Mouse (Mus musculus): Measurements from ENCODE around the gene Ctdspl. TPM values are rescaled to one million over a fixed set of nuclear protein-coding genes. Genes with fewer than 3 reads are reported as not detected.
A peak's percentile ranks its signal among the peaks of the same experiment; 100 is the strongest.

The Ctdspl gene
- polyA plus RNA-seq, 1 experiment from 2014 or later: 17.8 TPM

- Histone ChIP-seq H3K27me3 (replicated peaks; ENCODE audit: control insufficient read depth, insufficient read depth, low read length) (no peaks in the 10 kb centered on the region), H3K4me1 (ENCODE audit: control insufficient read depth, insufficient read depth, low read length) (peaks cover 11% of the 10 kb centered on the region), H3K9ac (ENCODE audit: low read depth, low read length) (no peak overlapping the region), H3K4me2 (ENCODE audit: low read depth, low read length) (no peak overlapping the region), H3K9me3 (ENCODE audit: control insufficient read depth, low read length) (no peaks in the 10 kb centered on the region), H3K4me3 (ENCODE audit: low read depth, low read length) (no peak overlapping the region), H3K36me3 (ENCODE audit: control insufficient read depth, insufficient read depth, low read length) (peaks cover 35% of the 10 kb centered on the region), H3K27ac (replicated peaks; ENCODE audit: low read depth, low read length) (peak overlapping the region; percentile 33; the same call in 1 of the 2 replicates)
- peak; percentile 72; the same call in 1 of the 2 replicates for ATAC-seq (ENCODE audit: low read depth)
- no peak for DNase-seq (ENCODE audit: low spot score)
- 11% methylated on average over 8 of the region's 8 CpGs for WGBS
These were observed 155.8 kb downstream of the Ctdspl start for GRCm38 (mm10) chr9:119082039-119082438.

DNA sequence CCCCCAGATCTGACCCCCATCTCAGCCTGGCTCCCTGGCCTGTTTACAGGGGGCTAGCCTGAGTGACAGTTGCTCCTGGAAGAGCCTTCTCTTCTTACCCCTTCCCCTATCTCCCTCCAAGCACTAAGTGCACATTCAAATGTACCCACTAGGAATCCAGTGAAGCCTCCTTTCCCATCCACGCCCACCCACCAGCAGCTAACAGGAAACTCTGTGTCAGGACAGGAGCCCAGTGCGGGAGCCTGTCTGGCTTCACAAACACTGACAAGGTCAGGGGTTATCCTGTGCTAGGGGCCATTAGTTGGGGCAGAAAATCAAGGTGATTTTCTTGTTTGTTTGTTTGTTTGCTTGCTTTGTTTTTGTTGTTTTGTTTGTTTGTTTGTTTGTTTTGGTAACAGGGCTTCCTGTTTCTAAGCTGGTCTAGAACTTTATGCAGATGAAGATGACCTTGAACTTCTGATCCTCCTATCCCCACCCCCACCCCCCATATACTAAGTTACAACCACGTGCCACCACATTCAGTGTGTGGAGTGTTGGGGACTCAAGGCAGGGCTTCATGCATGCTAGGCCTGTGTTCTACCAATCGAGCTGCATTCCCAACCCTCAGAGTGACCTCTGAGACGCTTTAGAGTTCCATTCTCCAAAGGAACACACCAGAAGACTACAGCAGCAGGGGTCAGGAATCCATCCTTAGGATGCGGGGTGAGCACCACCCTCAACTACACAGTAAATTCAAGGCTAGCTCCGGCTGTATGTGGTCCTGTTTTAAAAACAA lies 156.6 kb downstream of the Ctdspl start:
- no peak for DNase-seq (ENCODE audit: low spot score)

DNA sequence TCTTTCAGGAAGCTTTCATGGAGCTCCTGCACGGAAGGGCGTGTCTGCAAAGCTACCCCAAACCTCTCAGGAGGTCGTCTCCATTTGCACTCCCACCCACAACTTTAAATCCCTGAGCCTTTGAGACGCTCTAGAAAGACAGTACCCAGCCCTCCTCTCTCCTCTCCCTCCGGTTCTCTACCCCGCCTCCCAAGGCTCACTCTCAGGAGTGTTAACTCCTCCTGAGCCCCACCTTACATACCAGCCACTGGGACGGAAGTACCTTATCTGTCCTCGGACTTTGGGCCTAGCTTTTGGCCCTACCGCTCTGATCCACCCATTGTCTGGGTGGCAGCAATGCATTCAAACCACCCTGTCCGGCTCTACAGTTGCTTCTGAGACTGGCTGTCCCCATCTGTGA lies 157.7 kb downstream of the Ctdspl start:
- H3K9me3 ChIP-seq (ENCODE audit: control insufficient read depth, low read length): no peaks in the 10 kb centered on the region

More for the DNA sequence above, 156.6 kb downstream of the Ctdspl start:
- peaks cover 30% of the 10 kb centered on the region for H3K36me3 ChIP-seq (ENCODE audit: control insufficient read depth, insufficient read depth, low read length)
- ATAC-seq (ENCODE audit: low read depth): no peak
- H3K9me3 ChIP-seq (ENCODE audit: control insufficient read depth, low read length): no peaks in the 10 kb centered on the region
- no peak overlapping the region for H3K4me2 ChIP-seq (ENCODE audit: low read depth, low read length)
- 52% methylated on average over 7 of the region's 7 CpGs for WGBS
- no peak overlapping the region for H3K9ac ChIP-seq (ENCODE audit: low read depth, low read length)
- H3K27me3 ChIP-seq (replicated peaks; ENCODE audit: control insufficient read depth, insufficient read depth, low read length): no peaks in the 10 kb centered on the region
- peaks cover 14% of the 10 kb centered on the region for H3K4me1 ChIP-seq (ENCODE audit: control insufficient read depth, insufficient read depth, low read length)
- peak overlapping the region; percentile 33; the same call in 1 of the 2 replicates for H3K27ac ChIP-seq (replicated peaks; ENCODE audit: low read depth, low read length)
- H3K4me3 ChIP-seq (ENCODE audit: low read depth, low read length): no peak overlapping the region

GRCm38 (mm10) chr9:119086451-119086850 lies 160.2 kb downstream of the Ctdspl start:
- 18% methylated on average over 1 of the region's 1 CpGs for WGBS
- Histone ChIP-seq H3K27me3 (replicated peaks; ENCODE audit: control insufficient read depth, insufficient read depth, low read length) (no peaks in the 10 kb centered on the region), H3K9ac (ENCODE audit: low read depth, low read length) (no peak overlapping the region), H3K9me3 (ENCODE audit: control insufficient read depth, low read length) (no peaks in the 10 kb centered on the region), H3K4me1 (ENCODE audit: control insufficient read depth, insufficient read depth, low read length) (peaks cover 21% of the 10 kb centered on the region), H3K36me3 (ENCODE audit: control insufficient read depth, insufficient read depth, low read length) (peaks cover 9% of the 10 kb centered on the region; the same call in 1 of the 2 replicates), H3K4me3 (ENCODE audit: low read depth, low read length) (no peak overlapping the region), H3K4me2 (ENCODE audit: low read depth, low read length) (no peak overlapping the region), H3K27ac (replicated peaks; ENCODE audit: low read depth, low read length) (no peak overlapping the region)
- ATAC-seq (ENCODE audit: low read depth) (no peak), DNase-seq (ENCODE audit: low spot score) (no peak)

More for the DNA sequence above, 157.7 kb downstream of the Ctdspl start:
- H3K4me3 ChIP-seq (ENCODE audit: low read depth, low read length): no peak overlapping the region
- peaks cover 19% of the 10 kb centered on the region; the same call in 1 of the 2 replicates for H3K36me3 ChIP-seq (ENCODE audit: control insufficient read depth, insufficient read depth, low read length)
- DNase-seq (ENCODE audit: low spot score): no peak
- H3K9ac ChIP-seq (ENCODE audit: low read depth, low read length): no peak overlapping the region
- H3K4me2 ChIP-seq (ENCODE audit: low read depth, low read length): no peak overlapping the region
- no peak overlapping the region for H3K27ac ChIP-seq (replicated peaks; ENCODE audit: low read depth, low read length)
- no peaks in the 10 kb centered on the region for H3K27me3 ChIP-seq (replicated peaks; ENCODE audit: control insufficient read depth, insufficient read depth, low read length)
- 86% methylated on average over 10 of the region's 10 CpGs for WGBS
- H3K4me1 ChIP-seq (ENCODE audit: control insufficient read depth, insufficient read depth, low read length): peaks cover 17% of the 10 kb centered on the region
- ATAC-seq (ENCODE audit: low read depth): no peak

- no peak overlapping the region for H3K27ac ChIP-seq (replicated peaks; ENCODE audit: low read depth, low read length)
- DNase-seq (ENCODE audit: low spot score) (no peak), ATAC-seq (ENCODE audit: low read depth) (no peak)
- H3K4me3 ChIP-seq (ENCODE audit: low read depth, low read length): no peak overlapping the region
- peaks cover 9% of the 10 kb centered on the region; the same call in 1 of the 2 replicates for H3K36me3 ChIP-seq (ENCODE audit: control insufficient read depth, insufficient read depth, low read length)
- H3K4me1 ChIP-seq (ENCODE audit: control insufficient read depth, insufficient read depth, low read length): peaks cover 21% of the 10 kb centered on the region
- H3K9me3 ChIP-seq (ENCODE audit: control insufficient read depth, low read length): no peaks in the 10 kb centered on the region
- H3K4me2 ChIP-seq (ENCODE audit: low read depth, low read length): peak overlapping the region; percentile 54; the same call in 1 of the 2 replicates
- 80% methylated on average over 5 of the region's 5 CpGs for WGBS
- no peak overlapping the region for H3K9ac ChIP-seq (ENCODE audit: low read depth, low read length)
- H3K27me3 ChIP-seq (replicated peaks; ENCODE audit: control insufficient read depth, insufficient read depth, low read length): no peaks in the 10 kb centered on the region
These were observed 161.1 kb downstream of the Ctdspl start for GRCm38 (mm10) chr9:119087309-119087708.

- Histone ChIP-seq H3K4me2 (ENCODE audit: low read depth, low read length) (peak overlapping the region; percentile 54), H3K27me3 (replicated peaks; ENCODE audit: control insufficient read depth, insufficient read depth, low read length) (no peaks in the 10 kb centered on the region), H3K4me1 (ENCODE audit: control insufficient read depth, insufficient read depth, low read length) (peaks cover 20% of the 10 kb centered on the region; the same call in 1 of the 2 replicates), H3K4me3 (ENCODE audit: low read depth, low read length) (peak overlapping the region; percentile 40), H3K36me3 (ENCODE audit: control insufficient read depth, insufficient read depth, low read length) (0 out of 2 replicates have a peak, but pooled peaks cover 1% of the 10 kb centered on the region), H3K9ac (ENCODE audit: low read depth, low read length) (peak overlapping the region; percentile 46; the same call in 1 of the 2 replicates), H3K27ac (replicated peaks; ENCODE audit: low read depth, low read length) (peak overlapping the region; percentile 73), H3K9me3 (ENCODE audit: control insufficient read depth, low read length) (no peaks in the 10 kb centered on the region)
- ATAC-seq (ENCODE audit: low read depth) (peak; percentile 88), DNase-seq (ENCODE audit: low spot score) (peak; percentile 93)
- 1% methylated on average over 24 of the region's 24 CpGs for WGBS
These were observed 162.0 kb downstream of the Ctdspl start for GRCm38 (mm10) chr9:119088148-119088801.

DNA sequence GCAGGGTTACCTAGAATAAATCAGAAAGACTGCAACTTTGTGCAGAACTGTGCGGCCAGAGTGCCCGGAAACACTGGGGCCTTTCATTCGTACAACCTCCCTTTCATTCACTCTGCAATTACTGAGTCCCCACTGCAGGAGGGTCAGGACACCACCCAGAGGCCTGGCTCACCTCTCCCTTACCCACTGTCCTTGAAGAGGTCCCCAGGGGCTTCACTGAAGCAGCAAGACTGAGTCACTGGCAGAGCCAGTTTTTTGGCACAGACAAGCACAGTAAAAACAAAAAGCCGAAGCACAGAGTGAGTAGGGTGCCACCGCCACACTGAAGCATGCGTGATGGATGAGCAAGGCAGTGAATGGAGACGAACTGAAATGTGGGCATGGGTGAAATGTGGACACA lies 163.2 kb downstream of the Ctdspl start:
- H3K27me3 ChIP-seq (replicated peaks; ENCODE audit: control insufficient read depth, insufficient read depth, low read length): no peaks in the 10 kb centered on the region
- DNase-seq (ENCODE audit: low spot score): no peak
- 50% methylated on average over 7 of the region's 7 CpGs for WGBS
- H3K4me2 ChIP-seq (ENCODE audit: low read depth, low read length): peak overlapping the region; percentile 11; the same call in 1 of the 2 replicates
- peaks cover 21% of the 10 kb centered on the region for H3K4me1 ChIP-seq (ENCODE audit: control insufficient read depth, insufficient read depth, low read length)
- no peak overlapping the region for H3K9ac ChIP-seq (ENCODE audit: low read depth, low read length)
- ATAC-seq (ENCODE audit: low read depth): no peak
- 0 out of 2 replicates have a peak overlapping the region, but pooled peaks have one; percentile 15 for H3K27ac ChIP-seq (replicated peaks; ENCODE audit: low read depth, low read length)
- no peak overlapping the region for H3K4me3 ChIP-seq (ENCODE audit: low read depth, low read length)
- no peaks in the 10 kb centered on the region for H3K36me3 ChIP-seq (ENCODE audit: control insufficient read depth, insufficient read depth, low read length)
- no peaks in the 10 kb centered on the region for H3K9me3 ChIP-seq (ENCODE audit: control insufficient read depth, low read length)

DNA sequence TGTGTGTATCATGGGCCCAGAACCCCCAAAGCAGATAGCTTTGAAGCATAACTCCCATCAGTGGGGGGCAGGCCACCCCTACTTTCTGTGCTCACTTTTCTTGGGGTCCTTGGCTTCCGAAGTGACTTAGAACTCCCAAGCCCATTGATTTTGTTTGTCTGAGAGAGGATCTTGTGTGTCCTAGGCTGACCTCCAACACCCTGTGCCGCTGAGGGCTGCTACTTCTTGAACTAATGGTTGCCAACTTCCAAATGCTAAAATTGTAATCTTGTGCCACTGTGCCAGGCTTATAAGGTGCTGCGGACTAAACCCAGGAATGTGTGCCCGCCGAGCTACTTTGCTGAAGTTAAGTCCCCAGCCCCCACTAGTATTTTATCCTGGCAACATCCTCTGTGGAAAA lies 164.2 kb downstream of the Ctdspl start:
- no peak overlapping the region for H3K4me2 ChIP-seq (ENCODE audit: low read depth, low read length)
- H3K27me3 ChIP-seq (replicated peaks; ENCODE audit: control insufficient read depth, insufficient read depth, low read length): no peaks in the 10 kb centered on the region
- H3K36me3 ChIP-seq (ENCODE audit: control insufficient read depth, insufficient read depth, low read length): no peaks in the 10 kb centered on the region
- no peaks in the 10 kb centered on the region for H3K9me3 ChIP-seq (ENCODE audit: control insufficient read depth, low read length)
- H3K9ac ChIP-seq (ENCODE audit: low read depth, low read length): no peak overlapping the region
- DNase-seq (ENCODE audit: low spot score): no peak
- no peak overlapping the region for H3K27ac ChIP-seq (replicated peaks; ENCODE audit: low read depth, low read length)
- peaks cover 30% of the 10 kb centered on the region for H3K4me1 ChIP-seq (ENCODE audit: control insufficient read depth, insufficient read depth, low read length)
- H3K4me3 ChIP-seq (ENCODE audit: low read depth, low read length): no peak overlapping the region
- no peak for ATAC-seq (ENCODE audit: low read depth)
- 90% methylated on average over 5 of the region's 5 CpGs for WGBS

Data from embryonic facial prominence, embryonic 14.5 days (tissue).